Mouse (Mus musculus): ENCODE measurements at regions not wholly inside any gene's neighbourhood (a gene's known extent, or its start where the extent isn't known, plus 50 kb on each side); places are given as distances from the start of the nearest gene placed in this dataset.

GRCm38 (mm10) chr3:20892916-20893430 is 526.0 kb upstream of the Agtr1b start:
- WGBS = 77% methylated on average over 1 of the region's 1 CpGs
- H3K4me1 ChIP-seq (replicated peaks; ENCODE audit: control insufficient read depth, insufficient read depth, low read length) = no peaks in the 10 kb centered on the region
- DNase-seq (ENCODE audit: low spot score) (no peak), ATAC-seq (ENCODE audit: low FRiP score) (no peak)
- no peak overlapping the region for H3K9ac ChIP-seq
- no peaks in the 10 kb centered on the region for H3K27me3 ChIP-seq (ENCODE audit: control insufficient read depth, insufficient read depth, low read length)
- no peaks in the 10 kb centered on the region for H3K36me3 ChIP-seq (replicated peaks; ENCODE audit: control insufficient read depth, insufficient read depth)
- H3K9me3 ChIP-seq (ENCODE audit: control insufficient read depth, low read length) = no peaks in the 10 kb centered on the region
- no peak overlapping the region for H3K4me2 ChIP-seq (replicated peaks)
- H3K27ac ChIP-seq = no peak overlapping the region
- H3K4me3 ChIP-seq (replicated peaks; ENCODE audit: low read length) = no peak overlapping the region

GRCm38 (mm10) chr3:20864241-20864640 is 497.3 kb upstream of the Agtr1b start:
- no peaks in the 10 kb centered on the region for H3K4me1 ChIP-seq (replicated peaks; ENCODE audit: control insufficient read depth, insufficient read depth, low read length)
- H3K4me2 ChIP-seq (replicated peaks) = no peak overlapping the region
- no peaks in the 10 kb centered on the region for H3K36me3 ChIP-seq (replicated peaks; ENCODE audit: control insufficient read depth, insufficient read depth)
- H3K9me3 ChIP-seq (ENCODE audit: control insufficient read depth, low read length) = no peaks in the 10 kb centered on the region
- H3K27me3 ChIP-seq (ENCODE audit: control insufficient read depth, insufficient read depth, low read length) = no peaks in the 10 kb centered on the region
- no peak for DNase-seq (ENCODE audit: low spot score)
- no peak overlapping the region for H3K27ac ChIP-seq
- no peak for ATAC-seq (ENCODE audit: low FRiP score)
- H3K9ac ChIP-seq = no peak overlapping the region
- 87% methylated on average over 2 of the region's 2 CpGs for WGBS
- H3K4me3 ChIP-seq (replicated peaks; ENCODE audit: low read length) = no peak overlapping the region

- Histone ChIP-seq H3K9me3 (ENCODE audit: control insufficient read depth, low read length) (no peaks in the 10 kb centered on the region), H3K27me3 (ENCODE audit: control insufficient read depth, insufficient read depth, low read length) (no peaks in the 10 kb centered on the region), H3K9ac (no peak overlapping the region), H3K4me1 (replicated peaks; ENCODE audit: control insufficient read depth, insufficient read depth, low read length) (no peaks in the 10 kb centered on the region), H3K4me3 (replicated peaks; ENCODE audit: low read length) (no peak overlapping the region), H3K4me2 (replicated peaks) (no peak overlapping the region), H3K27ac (no peak overlapping the region), H3K36me3 (replicated peaks; ENCODE audit: control insufficient read depth, insufficient read depth) (no peaks in the 10 kb centered on the region)
- WGBS = 85% methylated on average over 4 of the region's 4 CpGs
- ATAC-seq (ENCODE audit: low FRiP score) (no peak), DNase-seq (ENCODE audit: low spot score) (no peak)
Measured at GRCm38 (mm10) chr3:20831038-20831437, 464.1 kb upstream of the Agtr1b start.

- WGBS = 57% methylated on average over 1 of the region's 1 CpGs
- no peak for ATAC-seq (ENCODE audit: low FRiP score)
- Histone ChIP-seq H3K4me2 (replicated peaks) (no peak overlapping the region), H3K27me3 (ENCODE audit: control insufficient read depth, insufficient read depth, low read length) (no peaks in the 10 kb centered on the region), H3K4me3 (replicated peaks; ENCODE audit: low read length) (no peak overlapping the region), H3K9ac (no peak overlapping the region), H3K4me1 (replicated peaks; ENCODE audit: control insufficient read depth, insufficient read depth, low read length) (no peaks in the 10 kb centered on the region), H3K36me3 (replicated peaks; ENCODE audit: control insufficient read depth, insufficient read depth) (no peaks in the 10 kb centered on the region), H3K9me3 (ENCODE audit: control insufficient read depth, low read length) (no peaks in the 10 kb centered on the region), H3K27ac (no peak overlapping the region)
- no peak for DNase-seq (ENCODE audit: low spot score)
Measured at GRCm38 (mm10) chr3:20829391-20829790, 462.4 kb upstream of the Agtr1b start.

- DNase-seq (ENCODE audit: low spot score) (no peak), ATAC-seq (ENCODE audit: low FRiP score) (no peak)
- Histone ChIP-seq H3K4me2 (replicated peaks) (no peak overlapping the region), H3K36me3 (replicated peaks; ENCODE audit: control insufficient read depth, insufficient read depth) (no peaks in the 10 kb centered on the region), H3K4me3 (replicated peaks; ENCODE audit: low read length) (no peak overlapping the region), H3K4me1 (replicated peaks; ENCODE audit: control insufficient read depth, insufficient read depth, low read length) (no peaks in the 10 kb centered on the region), H3K9ac (no peak overlapping the region), H3K9me3 (ENCODE audit: control insufficient read depth, low read length) (no peaks in the 10 kb centered on the region), H3K27ac (no peak overlapping the region), H3K27me3 (ENCODE audit: control insufficient read depth, insufficient read depth, low read length) (no peaks in the 10 kb centered on the region)
- 78% methylated on average over 3 of the region's 3 CpGs for WGBS
Measured at GRCm38 (mm10) chr3:20828811-20829210, 461.8 kb upstream of the Agtr1b start.

GRCm38 (mm10) chr3:20825661-20826334 is 458.8 kb upstream of the Agtr1b start:
- ATAC-seq (ENCODE audit: low FRiP score) (no peak), DNase-seq (ENCODE audit: low spot score) (no peak)
- H3K9ac ChIP-seq = no peak overlapping the region
- H3K4me2 ChIP-seq (replicated peaks) = no peak overlapping the region
- WGBS = 94% methylated on average over 4 of the region's 4 CpGs
- no peaks in the 10 kb centered on the region for H3K27me3 ChIP-seq (ENCODE audit: control insufficient read depth, insufficient read depth, low read length)
- no peaks in the 10 kb centered on the region for H3K9me3 ChIP-seq (ENCODE audit: control insufficient read depth, low read length)
- no peak overlapping the region for H3K4me3 ChIP-seq (replicated peaks; ENCODE audit: low read length)
- H3K27ac ChIP-seq = no peak overlapping the region
- no peaks in the 10 kb centered on the region for H3K4me1 ChIP-seq (replicated peaks; ENCODE audit: control insufficient read depth, insufficient read depth, low read length)
- no peaks in the 10 kb centered on the region for H3K36me3 ChIP-seq (replicated peaks; ENCODE audit: control insufficient read depth, insufficient read depth)

- no peaks in the 10 kb centered on the region for H3K9me3 ChIP-seq (ENCODE audit: control insufficient read depth, low read length)
- H3K4me3 ChIP-seq (replicated peaks; ENCODE audit: low read length) = no peak overlapping the region
- no peaks in the 10 kb centered on the region for H3K4me1 ChIP-seq (replicated peaks; ENCODE audit: control insufficient read depth, insufficient read depth, low read length)
- H3K27ac ChIP-seq = no peak overlapping the region
- ATAC-seq (ENCODE audit: low FRiP score) (no peak), DNase-seq (ENCODE audit: low spot score) (no peak)
- H3K27me3 ChIP-seq (ENCODE audit: control insufficient read depth, insufficient read depth, low read length) = no peaks in the 10 kb centered on the region
- no peak overlapping the region for H3K9ac ChIP-seq
- H3K36me3 ChIP-seq (replicated peaks; ENCODE audit: control insufficient read depth, insufficient read depth) = no peaks in the 10 kb centered on the region
- WGBS = 42% methylated on average over 1 of the region's 1 CpGs
- H3K4me2 ChIP-seq (replicated peaks) = no peak overlapping the region
Measured at GRCm38 (mm10) chr3:20822226-20822625, 455.2 kb upstream of the Agtr1b start.

- Histone ChIP-seq H3K9me3 (ENCODE audit: control insufficient read depth, low read length) (no peaks in the 10 kb centered on the region), H3K27me3 (ENCODE audit: control insufficient read depth, insufficient read depth, low read length) (no peaks in the 10 kb centered on the region), H3K4me3 (replicated peaks; ENCODE audit: low read length) (no peak overlapping the region), H3K4me2 (replicated peaks) (no peak overlapping the region), H3K9ac (no peak overlapping the region), H3K4me1 (replicated peaks; ENCODE audit: control insufficient read depth, insufficient read depth, low read length) (no peaks in the 10 kb centered on the region), H3K27ac (no peak overlapping the region), H3K36me3 (replicated peaks; ENCODE audit: control insufficient read depth, insufficient read depth) (no peaks in the 10 kb centered on the region)
- 71% methylated on average over 4 of the region's 4 CpGs for WGBS
- no peak for ATAC-seq (ENCODE audit: low FRiP score)
- DNase-seq (ENCODE audit: low spot score) = no peak
Measured at GRCm38 (mm10) chr3:20821712-20822111, 454.7 kb upstream of the Agtr1b start.

- Histone ChIP-seq H3K27ac (no peak overlapping the region), H3K36me3 (replicated peaks; ENCODE audit: control insufficient read depth, insufficient read depth) (no peaks in the 10 kb centered on the region), H3K9me3 (ENCODE audit: control insufficient read depth, low read length) (no peaks in the 10 kb centered on the region), H3K4me3 (replicated peaks; ENCODE audit: low read length) (no peak overlapping the region), H3K4me2 (replicated peaks) (no peak overlapping the region), H3K4me1 (replicated peaks; ENCODE audit: control insufficient read depth, insufficient read depth, low read length) (no peaks in the 10 kb centered on the region), H3K27me3 (ENCODE audit: control insufficient read depth, insufficient read depth, low read length) (no peaks in the 10 kb centered on the region), H3K9ac (no peak overlapping the region)
- WGBS = 95% methylated on average over 3 of the region's 3 CpGs
- DNase-seq (ENCODE audit: low spot score) (no peak), ATAC-seq (ENCODE audit: low FRiP score) (no peak)
Measured at GRCm38 (mm10) chr3:20820047-20820446, 453.1 kb upstream of the Agtr1b start.

- no peak overlapping the region for H3K4me2 ChIP-seq (replicated peaks)
- H3K4me1 ChIP-seq (replicated peaks; ENCODE audit: control insufficient read depth, insufficient read depth, low read length) = no peaks in the 10 kb centered on the region
- H3K9ac ChIP-seq = no peak overlapping the region
- H3K27ac ChIP-seq = no peak overlapping the region
- no peak overlapping the region for H3K4me3 ChIP-seq (replicated peaks; ENCODE audit: low read length)
- no peaks in the 10 kb centered on the region for H3K36me3 ChIP-seq (replicated peaks; ENCODE audit: control insufficient read depth, insufficient read depth)
- no peaks in the 10 kb centered on the region for H3K27me3 ChIP-seq (ENCODE audit: control insufficient read depth, insufficient read depth, low read length)
- no peak for DNase-seq (ENCODE audit: low spot score)
- 76% methylated on average over 1 of the region's 1 CpGs for WGBS
- no peaks in the 10 kb centered on the region for H3K9me3 ChIP-seq (ENCODE audit: control insufficient read depth, low read length)
- no peak for ATAC-seq (ENCODE audit: low FRiP score)
Measured at GRCm38 (mm10) chr3:20819586-20819985, 452.6 kb upstream of the Agtr1b start.
